Mouse (Mus musculus): ENCODE results near the gene Hoxb6.

Gene Hoxb6

DNA sequence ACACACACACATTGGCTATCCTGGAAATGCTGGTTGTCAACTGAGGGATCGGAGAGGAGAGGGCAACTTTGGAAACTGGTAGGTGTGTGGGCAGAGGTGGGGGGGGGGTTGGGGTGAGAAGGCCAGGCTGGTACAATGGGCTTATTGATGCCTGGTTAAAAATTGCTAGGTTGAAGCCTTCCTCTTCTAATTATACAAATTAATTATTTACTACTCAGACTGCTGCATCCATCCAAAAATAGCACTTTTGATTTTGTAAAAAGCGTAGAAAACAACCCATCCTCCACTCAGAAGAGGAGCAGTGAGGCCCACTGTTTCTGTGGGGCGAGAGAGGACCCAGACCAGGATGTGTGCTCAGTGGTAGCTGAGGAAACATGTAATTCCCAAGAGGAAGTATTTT lies 42.7 kb downstream of the Hoxb6 start:
- DNase-seq (ENCODE audit: low read depth, low spot score) = no peak

DNA sequence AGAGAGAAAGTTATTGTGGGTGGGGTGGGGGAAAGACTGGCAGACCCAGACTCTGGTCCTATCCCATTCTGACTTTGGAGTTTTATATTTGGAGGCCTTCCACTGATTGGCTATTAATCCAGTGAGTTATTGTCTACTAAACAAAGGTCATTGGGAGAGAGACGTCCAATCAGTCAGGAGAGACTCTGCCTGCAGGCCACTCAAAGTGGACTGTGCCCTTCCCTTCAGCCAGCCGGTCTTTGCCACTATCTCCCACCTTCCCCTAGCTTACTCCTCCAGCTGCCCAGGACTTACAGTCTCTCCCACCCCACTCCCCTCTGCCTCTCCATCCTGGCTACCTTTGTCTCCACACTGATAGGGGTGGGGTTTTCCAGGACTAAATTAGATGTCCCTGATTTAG lies 44.3 kb downstream of the Hoxb6 start:
- no peak for DNase-seq (ENCODE audit: low read depth, low spot score)

DNA sequence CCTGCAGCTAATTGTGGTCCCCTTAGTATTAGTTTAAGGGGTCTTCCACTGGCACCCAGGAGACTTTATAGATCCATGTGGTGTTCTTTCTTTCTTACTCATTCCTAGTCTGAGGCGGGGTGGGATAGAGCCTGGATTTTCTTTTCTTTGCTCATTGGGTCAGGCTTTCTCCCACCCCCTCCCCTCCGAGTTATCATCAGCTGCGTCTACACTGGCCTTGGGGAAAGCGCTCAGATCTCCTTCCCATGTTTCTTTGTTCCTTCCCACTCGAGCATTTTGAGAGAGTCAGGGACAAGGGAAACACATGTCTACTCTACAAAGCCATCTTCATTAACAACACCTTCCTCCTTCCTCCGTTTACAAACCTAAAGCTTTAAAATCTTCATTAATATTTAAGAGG lies 44.8 kb downstream of the Hoxb6 start:
- DNase-seq (ENCODE audit: low read depth, low spot score) = no peak

DNA sequence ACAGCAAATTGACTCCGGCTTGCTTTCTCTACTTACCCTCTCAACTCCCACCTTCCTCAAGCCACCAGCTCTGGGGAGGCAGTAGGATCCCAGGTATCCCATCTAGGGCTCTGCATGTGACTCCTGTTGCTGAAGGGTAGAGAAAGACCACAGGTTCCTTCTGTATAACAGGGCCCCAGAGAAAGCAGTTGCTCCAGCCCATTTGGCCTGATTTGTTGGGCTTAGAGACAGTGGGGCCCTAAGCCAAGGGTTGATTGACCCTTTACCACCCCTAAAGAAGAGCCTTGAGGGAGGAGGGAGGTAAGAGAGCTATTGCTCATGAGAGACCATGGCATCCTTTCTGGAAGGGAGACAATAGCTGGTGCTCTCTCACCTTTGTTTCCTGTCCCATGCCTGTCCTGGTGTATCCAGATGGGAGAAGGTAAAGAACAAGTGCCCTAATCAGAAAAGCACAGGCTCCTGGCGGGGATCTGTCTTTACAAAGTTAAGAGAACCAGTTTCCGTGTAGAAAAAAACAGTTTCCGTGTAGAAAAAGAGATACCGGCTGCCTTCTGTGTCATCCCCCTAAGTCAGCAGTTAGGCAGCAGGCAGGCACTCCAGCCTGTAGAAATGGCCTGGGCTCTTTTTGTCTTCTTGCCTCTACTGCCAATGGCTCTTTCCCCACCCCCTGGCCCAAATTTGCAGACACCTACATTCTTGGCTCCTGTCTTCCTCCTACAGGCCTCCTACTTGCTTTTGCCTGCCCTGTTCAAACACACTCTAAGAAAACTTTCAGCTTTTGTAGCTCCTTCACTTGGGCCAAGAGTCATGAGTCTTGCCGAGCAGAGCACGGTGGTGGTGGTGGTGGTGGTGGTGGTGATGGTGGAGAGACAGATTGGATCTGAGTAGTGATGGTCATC lies 46.9 kb downstream of the Hoxb6 start:
- no peak for DNase-seq (ENCODE audit: low read depth, low spot score)

DNA sequence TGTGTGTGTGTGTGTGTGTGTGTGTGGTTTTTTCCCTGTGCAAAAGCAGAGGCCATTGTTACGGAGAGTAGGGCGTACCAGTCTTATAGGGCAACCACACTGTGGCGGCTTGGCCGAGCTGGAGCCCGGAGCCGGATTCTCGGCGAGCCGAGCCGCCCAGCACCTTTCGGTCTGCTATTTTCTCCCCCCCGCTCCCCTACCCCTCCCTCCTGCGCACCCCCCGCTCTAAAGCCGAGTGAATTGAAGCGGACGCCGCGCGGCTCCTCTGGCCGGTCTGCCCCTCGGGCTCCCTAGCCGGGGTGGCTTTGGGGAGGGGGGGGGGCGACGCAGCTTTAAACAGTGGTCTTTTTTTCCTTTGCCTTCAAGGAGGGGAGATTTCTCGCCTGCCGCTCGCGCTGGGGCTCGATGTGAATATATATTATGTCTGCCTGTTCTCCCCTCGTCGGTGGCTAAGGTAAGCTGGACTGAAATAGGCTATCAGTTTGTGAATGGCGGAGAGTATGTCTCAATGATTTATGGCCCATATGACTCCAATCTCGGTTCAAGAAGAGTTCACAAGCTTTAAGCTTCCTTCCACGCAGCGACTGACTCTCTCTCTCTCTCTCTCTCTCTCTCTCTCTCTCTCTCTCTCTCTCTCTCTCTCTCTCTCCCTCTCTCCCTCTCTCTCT lies 48.6 kb downstream of the Hoxb6 start:
- DNase-seq (ENCODE audit: low read depth, low spot score) = no peak

DNA sequence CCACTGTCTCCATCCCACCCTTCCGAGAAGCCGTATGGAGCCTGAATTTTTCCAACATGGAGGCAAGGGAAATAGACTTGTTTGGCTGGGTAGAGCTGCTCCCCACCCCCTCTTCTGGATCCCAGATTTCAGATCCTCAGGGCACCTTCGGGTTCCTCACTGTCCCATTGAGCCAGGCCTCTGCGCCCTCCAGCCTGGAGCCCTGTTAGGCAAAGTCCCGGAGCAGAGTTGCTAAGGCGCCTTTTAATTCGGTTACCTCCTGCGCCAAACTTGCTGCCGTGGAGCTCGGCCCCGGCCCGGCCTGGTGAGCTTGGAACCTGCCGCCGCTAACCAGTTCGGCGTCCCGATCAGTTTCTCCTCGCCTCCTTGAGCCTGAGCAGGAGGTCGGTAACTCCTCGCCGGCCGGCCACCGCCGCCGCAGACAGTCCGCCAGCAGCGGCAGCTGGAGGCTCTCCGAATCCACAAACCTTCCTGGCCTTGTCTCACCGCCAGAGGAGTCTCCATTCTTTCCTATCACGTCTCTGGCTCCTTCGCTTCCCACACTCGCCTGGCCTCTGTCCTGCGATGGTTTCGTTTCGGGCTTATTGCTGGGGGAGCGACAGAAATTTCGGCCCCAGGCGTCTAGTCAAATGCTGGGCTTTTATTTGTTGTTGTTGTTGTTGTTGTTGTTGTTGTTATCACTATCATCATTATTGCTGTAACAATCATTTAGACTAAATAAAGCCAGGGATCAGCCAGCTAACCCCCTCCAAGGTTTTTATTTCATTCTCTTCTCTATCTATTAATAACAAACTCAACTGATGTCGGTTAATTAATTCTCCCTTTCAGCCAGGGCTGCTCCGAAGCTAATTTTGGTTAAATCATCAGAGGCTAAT lies 49.7 kb downstream of the Hoxb6 start:
- no peak for DNase-seq (ENCODE audit: low read depth, low spot score)

DNA sequence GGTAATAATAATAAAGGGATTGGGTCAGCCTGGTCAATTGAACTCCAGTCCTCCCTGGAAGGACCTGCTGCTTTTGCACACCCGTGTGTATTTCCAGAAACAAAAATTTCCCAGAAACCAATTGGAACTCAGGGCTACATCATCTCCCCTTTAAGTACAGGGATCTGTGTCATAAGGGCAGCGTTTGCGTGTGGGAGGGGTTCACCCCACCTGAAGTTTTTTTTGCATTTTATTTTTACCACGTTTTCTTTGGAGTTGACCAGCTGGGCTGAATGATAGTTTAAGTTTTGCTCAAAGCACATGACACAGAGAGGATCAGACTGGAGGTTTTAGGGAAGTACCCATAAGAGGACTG lies 50.3 kb downstream of the Hoxb6 start:
- DNase-seq (ENCODE audit: low read depth, low spot score) = no peak

DNA sequence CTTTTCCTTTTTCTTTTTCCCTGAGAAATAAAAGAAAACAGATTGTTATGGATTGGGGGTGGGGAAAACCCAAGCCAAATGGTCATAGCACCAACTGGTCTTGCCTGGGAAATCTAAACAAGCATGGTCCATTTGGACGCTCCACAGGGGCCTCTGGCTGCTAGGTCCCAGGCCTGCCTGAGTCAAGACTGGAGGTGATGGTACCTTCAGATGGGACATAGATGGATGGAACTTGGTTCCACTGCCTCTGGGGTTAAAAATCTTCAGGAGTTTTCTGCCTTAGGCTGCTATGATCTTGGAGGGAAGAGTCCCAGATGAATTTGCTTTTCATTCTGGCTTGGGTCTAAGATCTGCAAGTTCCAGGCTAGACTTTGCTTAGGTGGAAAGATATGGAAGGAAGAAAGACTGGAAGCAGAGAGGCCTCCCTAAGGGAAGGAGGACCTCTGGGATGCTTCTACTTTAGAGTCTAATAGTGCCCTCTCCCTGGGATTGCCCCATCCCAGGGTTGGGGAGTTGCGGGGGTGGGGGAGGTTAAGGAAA lies 51.0 kb downstream of the Hoxb6 start:
- no peak for DNase-seq (ENCODE audit: low read depth, low spot score)

DNA sequence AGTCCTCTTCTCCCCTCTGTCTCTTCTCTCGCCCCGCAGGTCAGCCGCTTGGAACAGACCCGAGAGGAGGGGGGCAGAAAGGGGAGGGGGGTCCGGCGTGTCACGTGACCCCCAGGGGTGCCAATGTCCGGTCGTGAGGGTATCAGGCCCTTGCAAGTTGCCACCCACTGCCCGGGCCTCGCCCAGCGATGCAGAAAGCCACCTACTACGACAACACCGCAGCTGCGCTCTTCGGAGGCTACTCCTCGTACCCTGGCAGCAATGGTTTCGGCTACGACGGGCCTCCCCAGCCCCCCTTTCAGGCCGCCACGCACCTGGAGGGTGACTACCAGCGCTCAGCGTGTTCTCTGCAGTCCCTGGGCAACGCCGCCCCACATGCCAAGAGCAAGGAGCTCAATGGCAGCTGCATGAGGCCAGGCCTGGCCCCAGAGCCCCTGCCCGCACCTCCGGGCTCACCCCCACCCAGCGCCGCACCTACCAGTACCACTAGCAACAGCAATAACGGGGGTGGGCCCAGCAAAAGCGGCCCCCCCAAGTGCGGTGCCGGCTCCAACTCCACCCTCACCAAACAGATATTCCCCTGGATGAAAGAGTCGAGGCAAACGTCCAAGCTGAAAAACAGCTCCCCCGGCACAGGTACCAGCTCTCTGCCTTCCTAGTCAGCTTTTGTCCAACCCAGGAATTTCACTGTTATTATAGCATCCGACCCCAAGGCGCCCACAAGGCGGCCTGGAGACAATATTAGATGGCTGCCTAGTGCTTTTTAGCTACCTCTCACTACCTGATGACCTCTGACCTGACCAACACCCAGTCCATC lies 52.0 kb downstream of the Hoxb6 start:
- DNase-seq (ENCODE audit: low read depth, low spot score) = no peak

DNA sequence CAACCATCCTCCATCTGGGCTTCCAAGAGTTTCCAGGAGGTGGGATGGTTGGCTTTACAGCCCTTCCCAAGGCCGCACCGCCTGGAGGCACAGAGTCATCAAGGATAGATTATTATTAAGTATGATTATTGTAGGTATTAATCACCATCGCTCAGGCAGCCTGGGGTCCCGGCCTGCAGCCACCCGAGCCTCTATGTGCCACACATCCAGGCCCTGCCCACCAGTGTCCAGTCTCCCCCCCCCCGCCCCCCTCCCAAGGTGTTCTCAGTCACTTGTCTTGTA lies 52.5 kb downstream of the Hoxb6 start:
- no peak for DNase-seq (ENCODE audit: low read depth, low spot score)

DNA sequence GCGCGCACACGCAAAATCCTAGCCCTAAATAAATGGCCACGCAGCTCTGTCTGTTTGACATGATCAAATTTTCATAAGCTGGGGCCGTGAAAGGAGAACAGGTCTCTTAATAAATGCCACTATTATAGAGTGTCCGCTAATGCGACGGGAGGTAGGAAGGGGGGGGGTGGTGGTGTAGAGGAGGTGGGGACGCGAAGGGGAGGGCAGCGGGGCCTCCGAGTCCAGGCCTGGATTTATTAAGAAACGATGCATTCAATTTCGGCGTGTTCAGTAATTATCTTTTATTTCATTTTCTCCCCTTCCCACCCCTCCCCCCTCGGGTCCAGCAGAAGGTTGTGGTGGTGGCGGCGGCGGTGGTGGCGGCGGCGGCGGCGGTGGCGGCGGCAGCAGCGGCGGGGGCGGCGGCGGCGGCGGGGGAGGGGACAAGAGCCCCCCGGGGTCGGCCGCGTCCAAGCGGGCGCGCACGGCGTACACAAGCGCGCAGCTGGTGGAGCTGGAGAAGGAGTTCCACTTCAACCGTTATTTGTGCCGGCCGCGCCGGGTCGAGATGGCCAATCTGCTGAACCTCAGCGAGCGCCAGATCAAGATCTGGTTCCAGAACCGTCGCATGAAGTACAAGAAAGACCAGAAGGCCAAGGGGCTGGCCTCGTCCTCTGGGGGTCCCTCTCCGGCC lies 53.1 kb downstream of the Hoxb6 start:
- no peak for DNase-seq (ENCODE audit: low read depth, low spot score)

DNA sequence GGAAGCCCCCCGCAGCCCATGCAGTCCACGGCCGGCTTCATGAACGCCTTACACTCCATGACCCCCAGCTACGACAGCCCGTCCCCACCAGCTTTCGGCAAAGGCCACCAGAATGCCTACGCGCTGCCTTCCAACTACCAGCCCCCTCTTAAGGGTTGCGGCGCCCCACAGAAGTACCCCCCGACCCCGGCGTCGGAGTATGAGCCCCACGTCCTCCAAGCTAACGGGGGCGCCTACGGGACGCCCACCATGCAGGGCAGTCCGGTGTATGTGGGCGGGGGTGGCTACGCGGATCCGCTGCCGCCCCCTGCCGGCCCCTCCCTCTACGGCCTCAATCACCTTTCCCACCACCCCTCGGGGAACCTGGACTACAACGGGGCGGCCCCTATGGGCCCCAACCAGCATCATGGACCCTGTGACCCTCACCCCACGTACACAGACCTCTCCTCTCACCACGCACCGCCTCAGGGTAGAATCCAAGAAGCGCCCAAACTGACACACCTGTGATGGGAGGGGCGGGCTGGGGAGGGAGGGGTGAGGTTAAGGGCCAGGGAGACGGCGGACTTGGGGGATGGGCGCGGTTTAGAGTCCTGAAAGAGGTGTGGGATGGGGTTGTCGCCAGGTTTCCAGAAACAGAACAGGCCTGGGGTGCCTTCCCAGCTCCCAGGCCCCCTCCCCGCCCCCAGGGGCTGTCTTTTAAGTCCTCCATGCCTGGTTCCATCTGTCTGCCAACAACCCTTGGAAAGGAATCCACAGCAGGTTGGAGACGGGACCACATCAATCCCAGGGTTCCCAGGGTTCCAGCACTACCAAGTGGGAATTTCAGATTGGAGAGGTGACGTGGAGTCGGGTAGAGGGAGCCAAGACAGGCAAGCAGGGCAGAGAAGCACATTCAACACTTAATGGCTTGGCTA lies 53.9 kb downstream of the Hoxb6 start:
- DNase-seq (ENCODE audit: low read depth, low spot score) = no peak

DNA sequence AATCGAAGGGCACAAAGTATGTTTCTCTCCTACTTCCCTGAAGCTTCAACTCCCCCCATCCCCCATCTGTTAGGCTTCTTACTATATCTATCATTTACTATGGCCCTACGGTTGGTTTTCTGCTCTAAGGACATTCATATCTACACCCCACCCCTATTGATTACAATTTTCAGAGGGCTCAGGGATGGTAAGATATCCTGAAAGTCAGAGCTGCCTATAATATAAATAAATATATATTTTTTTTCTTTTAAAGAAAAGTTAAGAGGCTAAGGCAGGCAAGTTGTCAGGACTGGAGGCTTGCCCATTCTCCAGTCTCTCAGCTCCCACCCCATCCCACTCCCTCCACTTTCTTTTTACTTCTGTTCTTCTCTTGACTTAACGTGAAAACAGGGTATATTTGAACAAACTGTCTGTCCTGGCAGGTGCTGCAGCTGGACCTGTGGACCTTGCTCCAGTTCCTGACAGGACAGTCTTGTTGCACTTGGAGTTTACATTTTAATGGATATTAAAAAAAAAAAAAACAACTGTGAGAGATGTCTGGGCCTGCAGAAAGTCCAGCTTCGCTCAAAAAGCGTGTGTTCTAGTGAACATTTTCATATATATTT lies 54.7 kb downstream of the Hoxb6 start:
- no peak for DNase-seq (ENCODE audit: low read depth, low spot score)

DNA sequence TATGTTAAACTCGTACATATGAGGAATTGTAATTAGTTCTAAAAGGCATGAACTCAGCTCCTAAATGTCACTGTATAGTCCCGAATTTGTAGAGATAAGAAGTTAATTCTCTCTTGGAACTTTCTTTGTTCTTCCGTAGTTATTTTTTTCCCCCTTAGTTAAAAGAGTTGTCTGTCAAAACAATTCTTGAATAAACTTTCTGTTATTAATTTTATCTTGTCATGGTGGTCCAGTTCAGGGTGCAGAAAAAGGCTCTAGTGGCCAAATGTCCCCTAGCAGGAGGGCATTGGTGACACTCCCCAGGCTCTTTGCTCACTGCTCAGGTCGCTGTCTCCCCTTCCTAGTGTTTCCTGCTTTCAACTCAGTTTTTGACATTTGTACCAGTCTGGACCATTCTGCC lies 55.4 kb downstream of the Hoxb6 start:
- DNase-seq (ENCODE audit: low read depth, low spot score) = no peak

DNA sequence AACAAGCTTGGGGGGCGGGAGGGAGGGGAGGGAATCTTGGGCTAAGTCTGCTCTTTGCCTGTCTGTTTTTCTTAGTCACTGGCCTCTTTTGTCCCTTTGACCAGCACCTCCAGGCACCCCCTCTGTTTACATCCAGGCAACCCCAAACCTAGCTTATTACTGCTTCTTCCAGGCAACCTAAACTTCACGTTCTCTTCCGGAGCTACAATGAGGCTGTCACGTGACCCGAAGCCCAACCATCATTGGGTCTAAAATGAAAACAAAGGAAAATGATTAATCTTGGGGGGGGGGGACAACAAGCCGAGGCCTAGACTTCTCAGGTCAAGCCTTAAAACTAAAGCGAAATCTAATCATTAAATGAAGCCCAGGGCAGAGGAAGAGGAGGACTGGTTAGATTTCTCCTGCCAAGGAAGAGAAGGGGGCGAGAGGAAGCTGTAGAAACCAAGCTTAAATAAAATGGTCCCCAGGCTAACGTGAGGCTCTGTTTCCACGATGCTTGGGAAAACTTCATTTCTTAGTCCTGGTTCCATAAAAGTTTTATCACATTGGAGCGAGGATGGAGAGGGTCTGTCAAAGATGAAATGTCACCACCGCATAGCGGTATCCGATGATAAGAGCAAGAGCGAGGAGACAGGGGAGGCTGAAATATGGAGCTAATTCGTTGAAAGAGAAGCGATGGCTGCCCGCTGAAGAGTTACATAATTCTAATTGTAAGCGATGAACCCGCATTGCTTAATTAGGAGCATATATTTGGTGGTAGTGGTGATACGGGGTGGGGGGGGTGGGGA lies 56.1 kb downstream of the Hoxb6 start:
- no peak for DNase-seq (ENCODE audit: low read depth, low spot score)

DNA sequence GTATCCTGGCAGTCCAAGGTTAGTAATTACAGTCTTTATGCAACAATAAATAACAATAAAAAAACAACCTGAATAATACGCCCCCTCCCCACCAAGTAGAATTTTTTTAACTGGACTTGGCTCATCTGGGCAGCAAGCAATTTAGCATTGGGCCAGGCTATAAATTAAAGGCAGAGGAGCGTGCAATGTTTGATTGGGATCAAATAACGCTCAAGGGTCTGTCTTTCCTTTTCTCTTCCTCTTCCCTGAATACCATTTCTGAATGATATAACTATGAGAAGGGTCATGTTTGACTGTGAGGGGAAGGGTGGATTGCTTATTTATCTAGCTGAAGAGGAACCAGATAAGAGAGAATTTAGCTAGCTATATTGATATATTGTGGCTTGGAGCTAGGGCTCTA lies 56.7 kb downstream of the Hoxb6 start:
- DNase-seq (ENCODE audit: low read depth, low spot score) = no peak

DNA sequence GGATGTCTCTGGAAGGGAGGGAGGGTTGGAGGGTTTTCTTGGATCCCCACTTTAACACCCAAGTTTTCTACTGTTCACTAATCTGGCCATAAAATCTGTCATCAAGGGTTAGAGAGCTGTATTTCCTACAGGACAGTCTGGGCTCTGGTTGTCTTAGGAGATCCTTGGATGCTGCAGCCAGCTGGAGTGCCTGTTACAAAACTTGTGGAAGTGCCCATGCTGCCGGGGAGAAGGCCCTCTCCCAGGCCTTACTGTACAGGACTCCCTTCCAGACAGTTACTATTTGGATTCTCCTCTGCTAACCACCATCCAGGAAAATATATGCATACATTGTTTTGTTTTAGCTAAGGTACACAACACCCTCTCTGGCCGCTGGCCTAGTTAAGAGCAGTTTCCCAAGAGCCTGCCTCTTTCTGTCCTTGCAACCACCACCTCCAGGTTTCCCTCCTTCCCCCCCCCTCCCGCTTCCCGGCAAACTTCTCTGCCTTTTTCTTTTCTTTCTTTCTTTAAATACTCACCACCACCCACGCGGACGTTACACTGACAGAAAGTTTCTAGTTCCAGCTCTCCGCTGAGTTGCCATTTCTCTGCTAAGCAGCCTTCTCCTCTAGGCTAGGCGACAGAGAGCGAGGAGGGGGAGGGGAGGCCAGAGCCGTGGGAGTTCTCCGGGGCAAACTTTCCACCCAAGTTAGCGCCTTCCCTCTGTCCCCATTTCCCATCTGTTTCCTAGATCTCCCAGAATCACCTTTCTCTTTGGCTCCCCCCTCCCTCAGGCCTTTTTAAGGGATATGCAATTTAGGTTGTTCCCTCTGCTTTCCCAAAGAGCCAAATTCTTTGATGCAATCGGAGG lies 57.4 kb downstream of the Hoxb6 start:
- DNase-seq (ENCODE audit: low read depth, low spot score) = no peak

DNA sequence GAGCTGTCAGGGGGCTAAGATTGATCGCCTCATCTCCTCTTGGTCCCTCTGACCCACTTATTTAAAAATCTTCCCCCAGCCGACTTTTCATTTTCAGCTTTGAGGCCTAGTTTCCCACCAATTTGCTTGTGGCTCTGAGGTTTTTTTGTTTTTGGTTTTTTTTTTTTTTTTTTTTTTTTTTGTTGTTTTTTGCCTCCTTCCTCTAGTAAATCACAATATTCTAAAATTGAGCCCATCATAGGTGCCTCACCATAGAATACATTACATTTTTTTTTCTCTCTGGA lies 58.0 kb downstream of the Hoxb6 start, which contains the start of gene Hoxb2:
TSS of gene Hoxb2 (plus strand) at position 185 of the 284 bp plus-strand sequence.
- DNase-seq (ENCODE audit: low read depth, low spot score) = no peak
